Mouse (Mus musculus) hindbrain, embryonic 14.5 days (tissue): ENCODE data around the gene Lrrk2. TPM values are rescaled to one million over a fixed set of nuclear protein-coding genes. Genes with fewer than 3 reads are reported as not detected.

Source experiments
- ATAC-seq: fragments of 200-750 bp; cut with Nextera tagmentation; 2 replicates; pipeline ENCODE4 v1.8.0; 2017; ENCODE audit warnings: moderate number of reproducible peaks, mild to moderate bottlenecking, moderate TSS enrichment, moderate library complexity; ENCODE audit not compliant: low FRiP score
- DNase-seq: peaks from one replicate; pipeline ENCODE4 v3.0.0-alpha.2; 2015; ENCODE audit warnings: low spot score
- H3K27ac ChIP-seq: fragments of 300-500 bp; sonication (generic); 2 replicates; pipeline ENCODE4 v1.5.1; 2014; ENCODE audit warnings: mild to moderate bottlenecking, moderate library complexity
- H3K27me3 ChIP-seq: fragments of 300-500 bp; sonication (generic); 2 replicates; pipeline ENCODE4 v1.6.1; 2014; ENCODE audit warnings: mild to moderate bottlenecking, low read length, mixed read lengths; ENCODE audit not compliant: control insufficient read depth, insufficient read depth
- H3K36me3 ChIP-seq: fragments of 300-500 bp; sonication (generic); replicated peaks from 2 replicates; pipeline ENCODE4 v1.6.1; 2014; ENCODE audit not compliant: control insufficient read depth, insufficient read depth
- H3K4me1 ChIP-seq: fragments of 300-500 bp; sonication (generic); replicated peaks from 2 replicates; pipeline ENCODE4 v1.6.1; 2014; ENCODE audit warnings: antibody characterized with exemption, low read length, mixed read lengths; ENCODE audit not compliant: control insufficient read depth, insufficient read depth
- H3K4me2 ChIP-seq: fragments of 300-500 bp; sonication (generic); replicated peaks from 2 replicates; pipeline ENCODE4 v1.6.1; 2014; ENCODE audit warnings: mild to moderate bottlenecking, moderate library complexity
- H3K4me3 ChIP-seq: fragments of 300-500 bp; sonication (generic); replicated peaks from 2 replicates; pipeline ENCODE4 v1.5.1; 2014; ENCODE audit warnings: mild to moderate bottlenecking, low read length
- H3K9ac ChIP-seq: fragments of 300-500 bp; sonication (generic); 2 replicates; pipeline ENCODE4 v1.6.1; 2014
- H3K9me3 ChIP-seq: fragments of 300-500 bp; sonication (generic); 2 replicates; pipeline ENCODE4 v1.6.1; 2016; ENCODE audit warnings: low read length; ENCODE audit not compliant: control insufficient read depth
- WGBS: fragments of 180-500 bp; shearing (Covaris S2); extraction: QIAGEN DNeasy Blood & Tissue Kit; methylation state at CpG from one replicate; pipeline ENCODE4 v1.1.7; 2014; 5-methylcytosine and 5-hydroxymethylcytosine counted together
- polyA plus RNA-seq: library from polyadenylated mRNA; unstranded; fragments of >200 nt; fragmentation: Nextera tagmentation; extraction: Ambion mirVana; gene quantifications from 2 replicates; pipeline ENCODE4 v1.2.1, GENCODE M21; 2014

Gene Lrrk2
- polyA plus RNA-seq, 1 experiment from 2014 or later, result 3.4 TPM

DNA sequence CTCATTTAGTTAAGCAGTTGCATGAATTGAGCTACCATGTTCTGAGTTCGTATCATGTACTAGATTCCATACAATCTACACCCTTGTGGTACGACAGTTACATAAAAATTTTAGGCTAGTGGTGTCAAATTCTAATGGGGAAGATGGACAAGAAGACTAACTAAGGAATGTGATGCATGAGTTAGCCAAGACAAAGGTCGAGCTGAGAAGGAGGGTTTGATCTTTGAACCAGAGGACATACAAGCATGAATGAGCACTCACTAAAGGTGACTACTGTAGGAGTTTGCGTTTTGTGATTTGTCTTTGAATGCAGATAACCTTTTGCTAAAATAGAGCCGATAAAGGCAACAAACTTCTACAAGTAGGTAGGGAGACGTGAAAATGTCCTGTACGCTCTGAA, 31.1 kb downstream of the Lrrk2 start:
- H3K27ac ChIP-seq, result no peak overlapping the region
- WGBS, result 83% methylated on average over 7 of the region's 7 CpGs
- no peak overlapping the region for H3K9ac ChIP-seq
- H3K4me1 ChIP-seq, result no peaks in the 10 kb centered on the region; the same call in 1 of the 2 replicates
- no peaks in the 10 kb centered on the region for H3K36me3 ChIP-seq
- H3K27me3 ChIP-seq, result no peaks in the 10 kb centered on the region
- no peak overlapping the region for H3K4me3 ChIP-seq
- DNase-seq (no peak), ATAC-seq (no peak)
- H3K4me2 ChIP-seq, result no peak overlapping the region
- H3K9me3 ChIP-seq, result no peaks in the 10 kb centered on the region

DNA sequence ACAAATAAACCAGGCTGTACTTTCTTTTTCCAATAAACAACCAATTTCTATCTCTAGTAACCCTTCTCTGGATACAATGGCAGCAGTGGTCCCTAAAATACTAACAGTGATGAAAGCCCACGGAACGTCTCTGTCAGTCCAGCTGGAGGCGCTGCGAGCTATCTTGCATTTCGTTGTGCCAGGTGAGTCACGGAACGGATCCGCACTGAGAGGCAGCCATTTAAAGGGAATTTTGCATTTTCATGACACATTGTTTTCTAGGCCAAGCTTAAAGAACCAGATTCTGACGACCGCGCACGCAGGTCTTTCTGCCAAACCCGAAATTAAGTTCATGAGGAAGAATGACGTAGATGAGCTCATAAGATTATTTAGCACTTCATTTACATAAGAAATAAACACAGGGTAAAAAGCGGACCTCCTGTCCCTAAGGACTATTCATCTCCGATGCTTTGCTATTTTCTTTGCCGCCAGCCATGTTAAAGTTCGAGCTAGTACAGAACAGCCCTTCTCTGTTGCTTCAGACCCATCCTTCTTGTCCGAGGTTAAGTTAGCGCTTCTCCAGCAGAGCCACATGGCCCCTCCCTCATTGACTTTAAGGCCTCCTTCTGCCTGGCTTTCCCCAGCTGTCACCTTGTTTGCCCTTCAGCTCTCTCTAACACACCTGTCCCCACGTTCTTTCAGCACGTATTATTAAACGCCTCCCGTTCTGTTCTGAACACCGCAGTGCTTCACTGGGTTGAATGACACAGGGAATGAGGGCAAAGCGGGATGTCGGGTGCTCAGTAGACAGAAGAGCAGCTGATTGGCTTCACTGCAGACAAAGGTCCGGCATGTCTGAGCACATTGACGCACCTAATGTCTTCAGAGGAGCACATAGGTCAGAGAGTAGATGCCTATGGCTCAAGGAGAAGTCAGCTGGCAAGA, 36.5 kb downstream of the Lrrk2 start:
- Histone ChIP-seq H3K4me2 (peak overlapping the region; percentile 46), H3K27me3 (no peaks in the 10 kb centered on the region), H3K36me3 (no peaks in the 10 kb centered on the region), H3K27ac (no peak overlapping the region), H3K9me3 (no peaks in the 10 kb centered on the region), H3K4me3 (peak overlapping the region; percentile 23), H3K4me1 (no peaks in the 10 kb centered on the region), H3K9ac (peak overlapping the region; percentile 9)
- ATAC-seq (no peak), DNase-seq (peak; percentile 71)
- 29% methylated on average over 29 of the region's 29 CpGs for WGBS

DNA sequence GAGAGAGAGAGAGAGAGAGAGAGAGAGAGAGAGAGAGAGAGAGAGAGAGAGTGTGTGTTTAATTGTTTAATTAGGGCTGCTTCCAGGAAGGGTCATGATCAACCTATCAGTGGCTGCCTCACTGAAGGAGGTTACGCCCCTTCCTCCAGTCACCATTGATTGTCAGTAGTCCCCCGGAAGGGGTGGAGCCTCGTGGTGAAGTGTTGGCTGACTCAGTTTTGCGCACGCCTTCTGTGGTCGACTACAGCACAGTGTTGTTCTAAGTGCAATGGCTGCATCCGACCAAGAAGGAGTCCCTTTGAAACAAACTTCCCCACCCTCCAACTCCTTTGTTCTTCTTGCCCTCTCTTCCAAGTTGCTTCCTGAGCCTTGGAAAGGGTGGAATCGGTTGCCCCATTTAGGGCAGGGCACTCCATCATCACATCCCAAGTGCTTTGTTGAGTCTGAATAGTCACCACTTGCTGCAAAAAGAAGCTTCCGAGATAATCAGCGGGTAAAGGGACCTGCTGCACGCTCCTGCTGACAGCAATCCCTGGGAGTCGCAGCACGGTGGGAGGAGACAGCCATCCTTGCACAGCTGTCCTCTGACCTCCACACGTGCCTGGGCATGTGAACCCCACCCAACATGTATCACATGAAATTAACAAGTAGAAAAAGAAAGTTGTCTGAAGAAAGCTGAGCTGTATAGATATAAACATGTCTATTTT, 62.4 kb downstream of the Lrrk2 start:
- Histone ChIP-seq H3K4me1 (no peaks in the 10 kb centered on the region), H3K4me3 (no peak overlapping the region), H3K36me3 (no peaks in the 10 kb centered on the region), H3K9me3 (no peaks in the 10 kb centered on the region), H3K27me3 (no peaks in the 10 kb centered on the region), H3K27ac (no peak overlapping the region), H3K4me2 (no peak overlapping the region), H3K9ac (no peak overlapping the region)
- WGBS, result 54% methylated on average over 14 of the region's 14 CpGs
- no peak for DNase-seq
- no peak for ATAC-seq

DNA sequence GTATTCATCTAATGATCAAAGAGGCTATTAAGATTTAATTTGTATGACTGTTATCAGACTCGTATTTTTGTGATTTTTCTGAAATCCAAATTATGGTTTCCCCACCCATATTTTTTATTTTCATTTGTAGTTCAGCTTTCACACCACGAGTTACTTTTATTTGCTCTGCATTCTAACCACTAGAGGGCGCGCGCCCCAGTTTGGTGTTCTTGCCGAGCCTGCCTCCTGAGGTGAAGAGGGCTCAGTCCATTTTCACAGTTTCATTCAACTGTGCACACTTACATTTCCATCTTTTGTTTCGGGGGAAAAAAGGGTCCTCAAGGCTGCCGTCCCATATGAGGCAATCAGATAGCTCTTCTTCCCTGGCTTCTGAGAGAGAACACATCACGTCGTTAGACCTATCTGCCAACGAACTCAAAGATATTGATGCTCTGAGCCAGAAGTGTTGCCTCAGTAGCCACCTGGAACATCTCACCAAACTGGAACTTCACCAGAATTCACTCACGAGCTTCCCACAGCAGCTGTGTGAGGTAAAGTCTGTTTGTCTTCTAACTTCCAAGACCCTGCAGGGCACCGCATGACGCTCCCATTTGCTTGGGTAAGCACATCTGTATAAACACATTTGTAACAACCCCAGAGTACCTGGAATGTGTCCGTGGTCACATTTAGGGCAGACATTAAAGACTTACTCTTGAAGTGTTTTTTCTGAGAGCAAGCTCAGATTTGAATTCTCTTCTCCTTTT, 64.0 kb downstream of the Lrrk2 start:
- Histone ChIP-seq H3K36me3 (no peaks in the 10 kb centered on the region), H3K27me3 (no peaks in the 10 kb centered on the region), H3K9me3 (no peaks in the 10 kb centered on the region), H3K27ac (no peak overlapping the region), H3K4me1 (no peaks in the 10 kb centered on the region), H3K9ac (no peak overlapping the region), H3K4me2 (no peak overlapping the region), H3K4me3 (no peak overlapping the region)
- 46% methylated on average over 15 of the region's 15 CpGs for WGBS
- ATAC-seq (no peak), DNase-seq (peak; percentile 55)

DNA sequence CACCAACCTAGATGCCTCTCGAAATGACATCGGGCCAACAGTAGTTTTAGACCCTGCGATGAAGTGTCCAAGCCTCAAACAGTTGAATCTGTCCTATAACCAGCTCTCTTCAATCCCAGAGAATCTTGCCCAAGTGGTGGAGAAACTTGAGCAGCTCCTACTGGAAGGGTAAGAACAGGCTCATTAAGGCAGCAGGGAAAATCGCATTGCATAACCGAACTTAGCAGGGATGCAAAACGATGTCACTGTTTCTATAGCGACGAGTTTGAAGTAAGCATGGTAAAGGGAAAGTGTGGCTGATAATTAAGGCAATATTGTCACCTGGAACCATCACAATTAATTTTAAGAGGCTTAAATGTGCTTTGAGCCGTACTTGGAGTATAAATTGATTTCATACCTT, 65.8 kb downstream of the Lrrk2 start:
- H3K27me3 ChIP-seq, result no peaks in the 10 kb centered on the region
- WGBS, result 81% methylated on average over 9 of the region's 9 CpGs
- no peaks in the 10 kb centered on the region for H3K4me1 ChIP-seq
- no peak overlapping the region for H3K4me2 ChIP-seq
- ATAC-seq (no peak), DNase-seq (no peak)
- no peak overlapping the region for H3K9ac ChIP-seq
- H3K27ac ChIP-seq, result no peak overlapping the region
- no peaks in the 10 kb centered on the region for H3K9me3 ChIP-seq
- no peaks in the 10 kb centered on the region for H3K36me3 ChIP-seq
- no peak overlapping the region for H3K4me3 ChIP-seq

DNA sequence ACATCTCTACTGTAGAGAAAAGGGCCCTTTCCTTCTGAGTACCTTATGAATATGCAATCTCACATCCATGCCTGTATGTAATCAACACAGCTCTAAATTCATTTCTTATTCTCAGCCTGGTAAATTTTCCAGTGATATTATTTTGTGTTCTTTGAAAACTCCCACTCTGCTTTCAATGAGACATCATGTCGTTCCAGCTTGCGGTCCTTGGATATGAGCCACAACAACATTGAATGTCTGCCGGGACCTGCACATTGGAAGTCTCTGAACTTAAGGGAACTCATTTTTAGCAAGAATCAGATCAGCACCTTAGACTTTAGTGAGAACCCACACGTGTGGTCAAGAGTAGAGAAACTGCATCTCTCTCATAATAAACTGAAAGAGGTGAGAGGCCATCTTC, 72.5 kb downstream of the Lrrk2 start:
- ATAC-seq, result no peak

DNA sequence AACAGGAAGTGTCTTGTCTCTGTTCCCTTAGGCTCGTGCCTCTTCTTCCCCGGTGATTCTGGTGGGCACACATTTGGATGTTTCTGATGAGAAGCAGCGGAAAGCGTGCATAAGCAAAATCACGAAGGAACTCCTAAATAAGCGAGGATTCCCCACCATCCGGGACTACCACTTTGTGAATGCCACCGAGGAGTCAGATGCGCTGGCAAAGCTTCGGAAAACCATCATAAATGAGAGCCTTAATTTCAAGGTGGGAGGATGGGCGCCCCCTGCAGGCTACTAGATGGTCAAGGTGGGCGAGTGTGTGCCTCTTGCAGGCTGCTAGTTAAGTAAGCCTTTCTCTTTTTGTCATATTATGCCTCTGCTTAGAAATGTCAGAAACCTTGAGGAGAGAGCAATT, 79.1 kb downstream of the Lrrk2 start:
- no peak overlapping the region for H3K4me2 ChIP-seq
- DNase-seq, result peak; percentile 72
- WGBS, result 62% methylated on average over 12 of the region's 12 CpGs
- H3K27ac ChIP-seq, result no peak overlapping the region
- no peaks in the 10 kb centered on the region for H3K27me3 ChIP-seq
- H3K9me3 ChIP-seq, result no peaks in the 10 kb centered on the region
- no peak overlapping the region for H3K9ac ChIP-seq
- H3K4me1 ChIP-seq, result no peaks in the 10 kb centered on the region
- H3K36me3 ChIP-seq, result no peaks in the 10 kb centered on the region
- H3K4me3 ChIP-seq, result no peak overlapping the region
- ATAC-seq, result no peak

More for the DNA sequence above, 72.5 kb downstream of the Lrrk2 start:
- H3K9me3 ChIP-seq, result no peaks in the 10 kb centered on the region
- no peak overlapping the region for H3K9ac ChIP-seq
- H3K4me1 ChIP-seq, result no peaks in the 10 kb centered on the region
- H3K4me3 ChIP-seq, result no peak overlapping the region
- DNase-seq, result no peak
- H3K36me3 ChIP-seq, result no peaks in the 10 kb centered on the region
- H3K27me3 ChIP-seq, result no peaks in the 10 kb centered on the region
- no peak overlapping the region for H3K4me2 ChIP-seq
- WGBS, result 91% methylated on average over 4 of the region's 4 CpGs
- H3K27ac ChIP-seq, result no peak overlapping the region

DNA sequence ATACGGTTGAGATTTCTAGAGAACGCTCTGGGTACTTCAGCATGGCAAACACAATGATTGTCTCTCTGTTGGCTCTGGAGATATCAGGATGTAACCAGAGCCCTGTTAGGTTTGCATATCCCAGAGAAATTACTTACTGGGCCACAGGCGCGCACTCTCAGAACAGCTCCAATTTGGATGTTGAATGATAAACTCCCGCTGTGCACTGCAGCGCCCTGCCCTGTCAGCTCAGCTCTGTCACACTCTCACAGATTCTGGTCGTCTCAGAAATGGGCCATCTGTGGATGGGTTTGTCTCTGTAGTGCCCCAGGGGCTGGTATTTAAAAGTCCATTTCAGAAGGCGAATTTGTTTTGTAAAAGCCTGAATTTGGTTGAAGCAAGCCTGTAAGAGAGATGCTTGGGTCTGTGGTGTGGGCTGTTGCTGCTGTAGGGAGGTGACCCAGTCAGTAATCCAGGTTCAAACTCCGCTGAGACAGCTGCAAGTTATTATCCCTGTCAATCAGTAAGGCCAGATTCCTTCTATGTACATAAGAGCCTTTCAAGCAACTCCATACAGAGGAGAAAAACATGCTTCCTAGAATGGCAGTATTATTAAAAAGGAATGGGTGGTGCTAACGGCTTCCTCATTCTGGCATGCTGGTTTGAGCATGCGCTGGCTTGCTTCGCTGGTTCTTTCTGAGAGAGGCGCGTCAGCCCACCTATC, 80.6 kb downstream of the Lrrk2 start:
- 72% methylated on average over 14 of the region's 14 CpGs for WGBS
- no peak for DNase-seq

More for the DNA sequence above, 80.6 kb downstream of the Lrrk2 start:
- Histone ChIP-seq H3K4me3 (no peak overlapping the region), H3K9ac (no peak overlapping the region), H3K4me2 (no peak overlapping the region), H3K36me3 (no peaks in the 10 kb centered on the region), H3K27ac (no peak overlapping the region), H3K27me3 (no peaks in the 10 kb centered on the region), H3K4me1 (no peaks in the 10 kb centered on the region), H3K9me3 (no peaks in the 10 kb centered on the region)
- no peak for ATAC-seq
